ENCODE assay signal across 8 mouse cellular contexts in genomic region chr11:46309111-46309741, GRCm38 (mm10). TPM values are rescaled to one million over a fixed set of nuclear protein-coding genes. Genes with fewer than 3 reads are reported as not detected.
DNase-seq lines count a peak whose midpoint lies in the region; ATAC-seq and TF ChIP-seq lines count a peak whose summit lies in the region.

No protein-coding gene starts in this region.

- peak; percentile 34; the same call in 1 of the 2 replicates for ATAC-seq in lung, postnatal 0 days

- H3K4me2 ChIP-seq in lung, postnatal 0 days (replicated peaks; ENCODE audit: low read depth, low read length), result no peak overlapping the region

- H3K36me3 ChIP-seq in lung, postnatal 0 days (ENCODE audit: insufficient read depth, low read length), result no peaks in the 10 kb centered on the region
- no peaks in the 10 kb centered on the region for H3K36me3 ChIP-seq in small intestine, adult 2 months (ENCODE audit: control insufficient read depth, insufficient read depth, low read length)

- 20% methylated on average over 20 of the region's 20 CpGs for WGBS in cerebellum, adult 2 months
- 66% methylated on average over 20 of the region's 20 CpGs for WGBS in lung, postnatal 0 days
- WGBS in small intestine, adult 2 months, result 76% methylated on average over 20 of the region's 20 CpGs

- no peak overlapping the region for H3K9ac ChIP-seq in lung, postnatal 0 days (replicated peaks; ENCODE audit: low read depth)

- no peak for TF ChIP-seq POLR2A in cerebellum, adult 2 months (IDR thresholded peaks at IDR 0.05; ENCODE audit: borderline replicate concordance, insufficient read depth, low read length)
- no peak for TF ChIP-seq POLR2A in small intestine, adult 2 months (IDR thresholded peaks at IDR 0.05; ENCODE audit: low read depth, low read length)

- H3K27ac ChIP-seq in cerebellum, adult 2 months (ENCODE audit: insufficient read depth, low read length), result peak overlapping the region; percentile 59
- H3K27ac ChIP-seq in lung, postnatal 0 days (ENCODE audit: low read length), result no peak overlapping the region
- H3K27ac ChIP-seq in small intestine, adult 2 months (ENCODE audit: insufficient read depth, low read depth, low read length), result 0 out of 2 replicates have a peak overlapping the region, but pooled peaks have one; percentile 5

- peaks cover 39% of the 10 kb centered on the region for H3K4me1 ChIP-seq in cerebellum, adult 2 months (ENCODE audit: control insufficient read depth, insufficient read depth, low read length)
- 0 out of 2 replicates have a peak, but pooled peaks cover 7% of the 10 kb centered on the region for H3K4me1 ChIP-seq in lung, postnatal 0 days (ENCODE audit: insufficient read depth, low read depth, low read length)
- H3K4me1 ChIP-seq in small intestine, adult 2 months (ENCODE audit: control insufficient read depth, insufficient read depth, insufficient read length, low read length), result peaks cover 8% of the 10 kb centered on the region; the same call in 1 of the 2 replicates

- H3K27me3 ChIP-seq in cerebellum, adult 2 months (ENCODE audit: control insufficient read depth, insufficient read depth, low read length), result no peaks in the 10 kb centered on the region
- no peaks in the 10 kb centered on the region for H3K27me3 ChIP-seq in lung, postnatal 0 days (replicated peaks; ENCODE audit: insufficient read depth, low read length)
- peaks cover 15% of the 10 kb centered on the region for H3K27me3 ChIP-seq in small intestine, adult 2 months (ENCODE audit: control insufficient read depth, insufficient read depth, low read length)

- TF ChIP-seq EP300 in lung, postnatal 0 days (IDR thresholded peaks at IDR 0.05), result no peak

- DNase-seq in layer of hippocampus, postnatal 10 days (ENCODE audit: low spot score in 2 of 2), result peak; percentile 49 to 62
- no peak for DNase-seq in layer of hippocampus, adult 9-11 months
- DNase-seq in cerebellum, adult 2 months, result peak; percentile 70 to 75
- peak; percentile 48 to 67 for DNase-seq in frontal cortex, postnatal 36 days (ENCODE audit: low spot score in 2 of 2)
- DNase-seq in lung, postnatal 0 days (ENCODE audit: low spot score), result peak; percentile 50
- DNase-seq in urinary bladder, postnatal 36 days (ENCODE audit: low spot score in 2 of 2), result no peak
- no peak for DNase-seq in urinary bladder, adult 18-20 months (ENCODE audit: low spot score in 2 of 2)

- TF ChIP-seq CTCF in cerebellum, adult 2 months (IDR thresholded peaks at IDR 0.05; ENCODE audit: borderline replicate concordance, insufficient read depth, low read depth, low read length), result no peak
- 0 out of 2 replicates have a peak, but pooled peaks have one; percentile 10 for TF ChIP-seq CTCF in lung, postnatal 0 days (IDR thresholded peaks at IDR 0.05)
- no peak for TF ChIP-seq CTCF in small intestine, adult 2 months (IDR thresholded peaks at IDR 0.05; ENCODE audit: extremely low read depth, insufficient read length, insufficient replicate concordance, low read depth, low read length)

- peak overlapping the region; percentile 95 for H3K4me3 ChIP-seq in cerebellum, adult 2 months (replicated peaks; ENCODE audit: insufficient read depth, low read depth, low read length)
- H3K4me3 ChIP-seq in lung, postnatal 0 days (ENCODE audit: low read depth, low read length), result no peak overlapping the region
- H3K4me3 ChIP-seq in small intestine, adult 2 months (ENCODE audit: low read depth, low read length), result peak overlapping the region; percentile 31

- H3K9me3 ChIP-seq in lung, postnatal 0 days (ENCODE audit: low read length), result no peaks in the 10 kb centered on the region

RNA-seq across cellular contexts. Expression of gene Cyfip2, which starts 3.4 kb away (rescaled TPM):
- total RNA-seq in layer of hippocampus, postnatal 10 days (2021), result 100 to 1,000 TPM; 263 to 287 TPM
- polyA plus RNA-seq in cerebellum, adult 2 months (2012; rRNA removed), result 200 and 203 TPM in 2 replicates
- polyA plus RNA-seq in lung, postnatal 0 days (2015; fragmentation: Nextera tagmentation; extraction: Ambion mirVana), result 3.4 and 4.2 TPM in 2 replicates
- polyA plus RNA-seq in small intestine, adult 2 months (2012; rRNA removed), result 3.3 and 3.8 TPM in 2 replicates

Comparison
In these comparisons a context has a peak if more than half of its experiments do, and no peak if none do; other contexts are left out.
1. DNase-seq: peak in layer of hippocampus, postnatal 10 days (2 of 2), cerebellum, adult 2 months (2 of 2), frontal cortex, postnatal 36 days (2 of 2) and lung, postnatal 0 days (single experiment); none in layer of hippocampus, adult 9-11 months (single experiment), urinary bladder, postnatal 36 days (0 of 2) and urinary bladder, adult 18-20 months (0 of 2).
2. RNA of gene Cyfip2, which starts 3.4 kb away (polyA plus RNA-seq): 200 to 203 TPM in cerebellum, adult 2 months; 3.3 to 3.8 TPM in small intestine, adult 2 months and 3.4 to 4.2 TPM in lung, postnatal 0 days; every median in the first group is over 10 times any median in the second.